Mouse (Mus musculus): Measurements from ENCODE around the gene Cep55.

DNA sequence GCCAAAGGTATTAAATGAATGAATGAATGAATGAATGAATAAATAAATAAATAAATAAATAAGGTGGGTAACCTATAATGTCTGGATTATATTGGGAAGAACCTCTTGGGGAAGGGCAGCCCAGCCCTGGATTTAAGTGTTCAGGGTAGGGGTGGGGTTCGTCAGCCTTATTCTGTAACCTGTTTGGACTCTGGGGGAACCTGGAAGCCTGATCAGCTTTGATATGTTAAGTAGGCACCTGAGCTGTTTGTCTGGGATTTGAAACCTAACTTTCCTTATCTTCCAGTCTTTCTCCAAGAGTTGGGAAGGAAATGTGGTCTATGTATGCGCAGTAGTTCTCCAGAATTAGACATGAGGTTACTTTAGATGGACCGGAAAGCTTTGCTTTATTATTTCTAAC lies 8.4 kb downstream of the Cep55 start:
- TF ChIP-seq CTCF (IDR thresholded peaks at IDR 0.05): no peak
- no peak for TF ChIP-seq EP300 (IDR thresholded peaks at IDR 0.05)
